Mouse (Mus musculus): Measurements from ENCODE around the gene Ctnnal1. TPM values are rescaled to one million over a fixed set of nuclear protein-coding genes. Genes with fewer than 3 reads are reported as not detected.
"Not testable (repeated sequence)": the region's sequence is repeated elsewhere in the genome, so short reads cannot be mapped to it uniquely, and the experiment has no call there.

The Ctnnal1 gene
- 10 to 100 TPM; 16.6 to 17.1 TPM for total RNA-seq (2021)

GRCm38 (mm10) chr4:56865003-56865511 lies at the start of gene Ctnnal1:
Gene Ctnnal1, minus strand, starts transcription at chr4:56865188.
- peak; percentile 58 to 88 for DNase-seq (ENCODE audit: extremely low spot score in 1 of 2, low spot score in 2 of 2)
- intact Hi-C loops (cut with DNase I): no loop called here

GRCm38 (mm10) chr4:56914761-56915160 lies 49.8 kb upstream of the Ctnnal1 start:
- no peak for DNase-seq (ENCODE audit: extremely low spot score in 1 of 2, low spot score in 2 of 2)
- intact Hi-C loops (cut with DNase I): no loop called here

GRCm38 (mm10) chr4:56914338-56914737 lies 49.4 kb upstream of the Ctnnal1 start:
- intact Hi-C loops (cut with DNase I): no loop called here
- no peak for DNase-seq (ENCODE audit: extremely low spot score in 1 of 2, low spot score in 2 of 2)

- intact Hi-C loops (cut with DNase I): no loop called here
- no peak for DNase-seq (ENCODE audit: extremely low spot score in 1 of 2, low spot score in 2 of 2)
Measured at GRCm38 (mm10) chr4:56912382-56913001, 47.5 kb upstream of the Ctnnal1 start.

- intact Hi-C loops (cut with DNase I): no loop called here
- DNase-seq (ENCODE audit: extremely low spot score in 1 of 2, low spot score in 2 of 2): no peak
Measured at GRCm38 (mm10) chr4:56909568-56909967, 44.6 kb upstream of the Ctnnal1 start.

GRCm38 (mm10) chr4:56907671-56908070 lies 42.7 kb upstream of the Ctnnal1 start:
- intact Hi-C loops (cut with DNase I): no loop called here
- DNase-seq (ENCODE audit: extremely low spot score in 1 of 2, low spot score in 2 of 2): no peak

GRCm38 (mm10) chr4:56906926-56907325 lies 41.9 kb upstream of the Ctnnal1 start:
- DNase-seq (ENCODE audit: extremely low spot score in 1 of 2, low spot score in 2 of 2): no peak
- intact Hi-C loops (cut with DNase I): no loop called here

GRCm38 (mm10) chr4:56905507-56905906 lies 40.5 kb upstream of the Ctnnal1 start:
- intact Hi-C loops (cut with DNase I): no loop called here
- no peak for DNase-seq (ENCODE audit: extremely low spot score in 1 of 2, low spot score in 2 of 2)

GRCm38 (mm10) chr4:56901671-56902070 lies 36.7 kb upstream of the Ctnnal1 start:
- DNase-seq (ENCODE audit: extremely low spot score in 1 of 2, low spot score in 2 of 2): no peak
- intact Hi-C loops (cut with DNase I): no loop called here

- intact Hi-C loops (cut with DNase I): no loop called here
- no peak for DNase-seq (ENCODE audit: extremely low spot score in 1 of 2, low spot score in 2 of 2)
Measured at GRCm38 (mm10) chr4:56899216-56899615, 34.2 kb upstream of the Ctnnal1 start.

- DNase-seq (ENCODE audit: extremely low spot score in 1 of 2, low spot score in 2 of 2): no peak
- intact Hi-C loops (cut with DNase I): no loop called here
Measured at GRCm38 (mm10) chr4:56897511-56897910, 32.5 kb upstream of the Ctnnal1 start.

- intact Hi-C loops (cut with DNase I): no loop called here
- no peak for DNase-seq (ENCODE audit: extremely low spot score in 1 of 2, low spot score in 2 of 2)
Measured at GRCm38 (mm10) chr4:56894196-56894595, 29.2 kb upstream of the Ctnnal1 start.

- DNase-seq (ENCODE audit: extremely low spot score in 1 of 2, low spot score in 2 of 2): no peak
- intact Hi-C loops (cut with DNase I): no loop called here
Measured at GRCm38 (mm10) chr4:56892501-56893115, 27.6 kb upstream of the Ctnnal1 start.

- intact Hi-C loops (cut with DNase I): no loop called here
- no peak for DNase-seq (ENCODE audit: extremely low spot score in 1 of 2, low spot score in 2 of 2)
Measured at GRCm38 (mm10) chr4:56888483-56888882, 23.5 kb upstream of the Ctnnal1 start.

- intact Hi-C loops (cut with DNase I): no loop called here
- no peak for DNase-seq (ENCODE audit: extremely low spot score in 1 of 2, low spot score in 2 of 2)
Measured at GRCm38 (mm10) chr4:56886286-56886979, 21.4 kb upstream of the Ctnnal1 start.

- DNase-seq (ENCODE audit: extremely low spot score in 1 of 2, low spot score in 2 of 2): no peak
- intact Hi-C loops (cut with DNase I): no loop called here
Measured at GRCm38 (mm10) chr4:56880036-56880703, 15.2 kb upstream of the Ctnnal1 start.

GRCm38 (mm10) chr4:56878971-56879370 lies 14.0 kb upstream of the Ctnnal1 start:
- no peak for DNase-seq (ENCODE audit: extremely low spot score in 1 of 2, low spot score in 2 of 2)
- intact Hi-C loops (cut with DNase I): no loop called here

- intact Hi-C loops (cut with DNase I); DNase-seq (ENCODE audit: extremely low spot score in 1 of 2, low spot score in 2 of 2): not testable (repeated sequence)
Measured at GRCm38 (mm10) chr4:56870541-56870940, 5.6 kb upstream of the Ctnnal1 start.

- no peak for DNase-seq (ENCODE audit: extremely low spot score in 1 of 2, low spot score in 2 of 2)
- intact Hi-C loops (cut with DNase I): no loop called here
Measured at GRCm38 (mm10) chr4:56867761-56868160, 2.8 kb upstream of the Ctnnal1 start.
